Mouse (Mus musculus) hindbrain, embryonic 14.5 days (tissue): ENCODE measurements around the gene Klri2. TPM values are rescaled to one million over a fixed set of nuclear protein-coding genes. Genes with fewer than 3 reads are reported as not detected.
"Not testable (repeated sequence)": the region's sequence is repeated elsewhere in the genome, so short reads cannot be mapped to it uniquely, and the experiment has no call there.

ENCODE experiments used
- ATAC-seq: fragments of 200-750 bp; cut with Nextera tagmentation; 2 replicates; pipeline ENCODE4 v1.8.0; 2017; ENCODE audit warnings: moderate number of reproducible peaks, mild to moderate bottlenecking, moderate TSS enrichment, moderate library complexity; ENCODE audit not compliant: low FRiP score
- DNase-seq: peaks from one replicate; pipeline ENCODE4 v3.0.0-alpha.2; 2015; ENCODE audit warnings: low spot score
- H3K27ac ChIP-seq: fragments of 300-500 bp; sonication (generic); 2 replicates; pipeline ENCODE4 v1.5.1; 2014; ENCODE audit warnings: mild to moderate bottlenecking, moderate library complexity
- H3K27me3 ChIP-seq: fragments of 300-500 bp; sonication (generic); 2 replicates; pipeline ENCODE4 v1.6.1; 2014; ENCODE audit warnings: mild to moderate bottlenecking, low read length, mixed read lengths; ENCODE audit not compliant: control insufficient read depth, insufficient read depth
- H3K36me3 ChIP-seq: fragments of 300-500 bp; sonication (generic); replicated peaks from 2 replicates; pipeline ENCODE4 v1.6.1; 2014; ENCODE audit not compliant: control insufficient read depth, insufficient read depth
- H3K4me1 ChIP-seq: fragments of 300-500 bp; sonication (generic); replicated peaks from 2 replicates; pipeline ENCODE4 v1.6.1; 2014; ENCODE audit warnings: antibody characterized with exemption, low read length, mixed read lengths; ENCODE audit not compliant: control insufficient read depth, insufficient read depth
- H3K4me2 ChIP-seq: fragments of 300-500 bp; sonication (generic); replicated peaks from 2 replicates; pipeline ENCODE4 v1.6.1; 2014; ENCODE audit warnings: mild to moderate bottlenecking, moderate library complexity
- H3K4me3 ChIP-seq: fragments of 300-500 bp; sonication (generic); replicated peaks from 2 replicates; pipeline ENCODE4 v1.5.1; 2014; ENCODE audit warnings: mild to moderate bottlenecking, low read length
- H3K9ac ChIP-seq: fragments of 300-500 bp; sonication (generic); 2 replicates; pipeline ENCODE4 v1.6.1; 2014
- H3K9me3 ChIP-seq: fragments of 300-500 bp; sonication (generic); 2 replicates; pipeline ENCODE4 v1.6.1; 2016; ENCODE audit warnings: low read length; ENCODE audit not compliant: control insufficient read depth
- WGBS: fragments of 180-500 bp; shearing (Covaris S2); extraction: QIAGEN DNeasy Blood & Tissue Kit; methylation state at CpG from one replicate; pipeline ENCODE4 v1.1.7; 2014; 5-methylcytosine and 5-hydroxymethylcytosine counted together
- microRNA-seq: library from miRNA; unstranded; fragments of <30 nt; microRNA quantifications from one replicate; pipeline ENCODE4, GENCODE M21; 2016
- polyA plus RNA-seq: library from polyadenylated mRNA; unstranded; fragments of >200 nt; fragmentation: Nextera tagmentation; extraction: Ambion mirVana; gene quantifications from 2 replicates; pipeline ENCODE4 v1.2.1, GENCODE M21; 2014

The Klri2 gene
- polyA plus RNA-seq, 1 experiment from 2014 or later: not detected

- H3K9ac ChIP-seq: no peak within 1 kb of the TSS
- H3K36me3 ChIP-seq: no peaks in the 10 kb centered on the region
- DNase-seq (no peak), ATAC-seq (no peak)
- WGBS: 94% methylated on average over 4 of the region's 4 CpGs
- no peaks in the 10 kb centered on the region for H3K9me3 ChIP-seq
- no peaks in the 10 kb centered on the region for H3K27me3 ChIP-seq
- H3K4me1 ChIP-seq: no peaks in the 10 kb centered on the region
- H3K4me3 ChIP-seq: no peak within 1 kb of the TSS
- no peak within 1 kb of the TSS for H3K4me2 ChIP-seq
- no peak within 1 kb of the TSS for H3K27ac ChIP-seq
Observed at GRCm38 (mm10) chr6:129717032-129717431, 23.3 kb downstream of the Klri2 start, which contains the start of gene Klri1. TSS of gene Klri1 (minus strand) at chr6:129717132.

GRCm38 (mm10) chr6:129713566-129713965 lies 26.7 kb downstream of the Klri2 start:
- DNase-seq (no peak), ATAC-seq (no peak)
- Histone ChIP-seq H3K27ac (no peak overlapping the region), H3K4me1 (no peaks in the 10 kb centered on the region), H3K9ac (no peak overlapping the region), H3K4me2 (no peak overlapping the region), H3K4me3 (no peak overlapping the region), H3K27me3 (no peaks in the 10 kb centered on the region), H3K36me3 (no peaks in the 10 kb centered on the region), H3K9me3 (no peaks in the 10 kb centered on the region)
- WGBS: 50% methylated on average over 1 of the region's 1 CpGs

- not testable (repeated sequence) for H3K27ac ChIP-seq, ATAC-seq, H3K9ac ChIP-seq, H3K4me1 ChIP-seq, H3K36me3 ChIP-seq, H3K4me2 ChIP-seq, H3K27me3 ChIP-seq, DNase-seq, H3K4me3 ChIP-seq, H3K9me3 ChIP-seq
- WGBS: 89% methylated on average over 10 of the region's 10 CpGs
Observed at GRCm38 (mm10) chr6:129691436-129691835, 48.8 kb downstream of the Klri2 start.

- no peak overlapping the region for H3K4me3 ChIP-seq
- H3K9ac ChIP-seq: no peak overlapping the region
- no peaks in the 10 kb centered on the region for H3K27me3 ChIP-seq
- H3K27ac ChIP-seq: no peak overlapping the region
- WGBS: 76% methylated on average over 1 of the region's 1 CpGs
- H3K4me1 ChIP-seq: no peaks in the 10 kb centered on the region
- H3K9me3 ChIP-seq: no peaks in the 10 kb centered on the region
- no peak overlapping the region for H3K4me2 ChIP-seq
- DNase-seq: no peak
- no peaks in the 10 kb centered on the region for H3K36me3 ChIP-seq
- ATAC-seq: no peak
Observed at GRCm38 (mm10) chr6:129680379-129680778, 59.9 kb downstream of the Klri2 start.

Small RNA genes within 50 kb of the gene (microRNA-seq; reads per million reads assigned to microRNA genes)
- not detected for gene Mir680-1

Other genes starting within 250 kb of the Klri2 start
- not detected in 2 replicates for gene Olr1, start 233.3 kb downstream of the Klri2 start, polyA plus RNA-seq
- gene Tmem52b, start 227.9 kb downstream of the Klri2 start, polyA plus RNA-seq: 0.24 TPM in 1 of 2 replicates, not detected in the other
- 74.7 and 80.9 TPM in 2 replicates for gene Gabarapl1, start 207.3 kb downstream of the Klri2 start, polyA plus RNA-seq
- not detected in 2 replicates for gene Klre1, start 162.6 kb downstream of the Klri2 start, polyA plus RNA-seq
- gene Klrd1, start 148.7 kb downstream of the Klri2 start, polyA plus RNA-seq: not detected in 2 replicates
- gene Klrk1, start 116.6 kb downstream of the Klri2 start, polyA plus RNA-seq: 0.13 TPM in 1 of 2 replicates, not detected in the other
- not detected in 2 replicates for gene Klrc3, start 97.1 kb downstream of the Klri2 start, polyA plus RNA-seq
- not detected in 2 replicates for gene Klrc2, start 79.8 kb downstream of the Klri2 start, polyA plus RNA-seq
- not detected in 2 replicates for gene Klrc1, start 61.5 kb downstream of the Klri2 start, polyA plus RNA-seq
- gene Klri1, start 23.4 kb downstream of the Klri2 start, polyA plus RNA-seq: 0.26 TPM in 1 of 2 replicates, not detected in the other
- gene Gm156, start 43.8 kb upstream of the Klri2 start, polyA plus RNA-seq: not detected in 2 replicates
- gene Gm17631, start 122.2 kb upstream of the Klri2 start, polyA plus RNA-seq: not detected in 2 replicates
- gene Klra17, start 136.2 kb upstream of the Klri2 start, polyA plus RNA-seq: not detected in 2 replicates
- not detected in 2 replicates for gene Klra5, start 177.2 kb upstream of the Klri2 start, polyA plus RNA-seq